Mouse (Mus musculus) CD4-positive helper T cell, adult 2 months (primary cell): ENCODE measurements at regions not wholly inside any gene's neighbourhood (a gene's known extent, or its start where the extent isn't known, plus 50 kb on each side); places are given as distances from the start of the nearest gene placed in this dataset.

Source experiments
- DNase-seq: peaks from one replicate; pipeline ENCODE4 v3.0.0-alpha.2; 2012; ENCODE audit warnings: low read depth, missing footprints, low spot score

- no peak for DNase-seq
Observed at GRCm38 (mm10) chr12:97921349-97922264, 337.7 kb downstream of the Galc start.

GRCm38 (mm10) chr12:97918416-97918815 lies 340.8 kb downstream of the Galc start:
- no peak for DNase-seq

GRCm38 (mm10) chr12:97915026-97915425 lies 344.2 kb downstream of the Galc start:
- DNase-seq: no peak

DNA sequence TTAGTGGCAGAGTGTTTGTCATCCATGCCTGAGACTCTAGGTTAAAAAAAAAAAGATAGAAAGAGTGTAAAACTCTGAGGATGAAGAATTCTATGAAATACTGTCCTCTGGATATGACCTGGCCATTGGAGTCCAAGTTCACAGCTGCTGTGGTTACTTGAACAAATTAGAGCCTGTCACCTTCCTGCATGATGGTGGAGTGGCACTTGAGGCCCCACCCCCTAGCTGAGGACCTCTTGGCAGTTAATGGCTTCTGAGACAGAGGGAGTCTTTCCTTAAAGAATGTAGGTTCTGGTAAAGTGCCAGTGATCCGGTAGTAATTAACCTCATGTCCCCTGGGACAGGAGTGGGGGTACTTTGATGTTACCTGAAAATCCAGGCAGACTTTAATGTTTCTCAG lies 346.5 kb downstream of the Galc start:
- no peak for DNase-seq

DNA sequence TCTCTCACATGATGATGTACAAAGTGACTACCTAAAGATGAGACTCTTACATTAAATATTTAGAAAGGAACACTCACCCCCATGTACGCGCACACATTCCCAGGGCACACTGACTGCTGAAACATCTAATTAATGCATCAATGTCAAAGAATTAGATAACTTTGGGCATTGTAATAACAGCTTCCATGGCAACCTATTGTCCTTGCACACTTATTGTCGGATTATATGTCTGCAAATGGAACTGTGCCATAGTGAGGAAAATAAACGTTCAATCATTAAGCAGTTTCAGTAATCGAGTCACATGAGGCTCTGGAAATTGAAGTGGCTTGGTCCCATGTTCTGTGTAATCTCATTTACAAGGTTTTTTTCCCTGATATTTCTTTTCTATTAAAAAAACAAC lies 360.0 kb downstream of the Galc start:
- DNase-seq: no peak

DNA sequence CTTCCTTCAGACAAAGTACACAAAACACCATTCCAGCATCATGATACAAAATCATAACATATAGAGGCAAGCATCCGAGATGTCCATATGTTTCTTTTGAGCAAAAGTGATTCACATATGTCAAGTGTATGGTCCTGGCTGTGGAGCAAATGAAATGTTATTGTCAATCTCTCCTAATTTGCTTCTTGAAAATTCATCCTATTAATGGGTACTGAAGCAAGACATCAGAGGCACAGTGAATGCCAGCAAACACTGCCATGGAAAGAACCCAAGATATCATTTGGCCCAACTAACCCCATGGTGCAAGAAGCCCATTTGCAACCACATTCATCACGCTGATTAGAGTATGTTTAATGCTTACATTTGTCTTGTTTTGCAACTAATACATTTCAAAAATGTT lies 361.1 kb downstream of the Galc start:
- no peak for DNase-seq

- no peak for DNase-seq
Observed at GRCm38 (mm10) chr12:97895981-97896380, 363.3 kb downstream of the Galc start.

GRCm38 (mm10) chr12:97888801-97889455 lies 370.3 kb downstream of the Galc start:
- DNase-seq: no peak

GRCm38 (mm10) chr12:97888291-97888800 lies 370.9 kb downstream of the Galc start:
- no peak for DNase-seq

- no peak for DNase-seq
Observed at GRCm38 (mm10) chr12:97882439-97882838, 376.8 kb downstream of the Galc start.

DNA sequence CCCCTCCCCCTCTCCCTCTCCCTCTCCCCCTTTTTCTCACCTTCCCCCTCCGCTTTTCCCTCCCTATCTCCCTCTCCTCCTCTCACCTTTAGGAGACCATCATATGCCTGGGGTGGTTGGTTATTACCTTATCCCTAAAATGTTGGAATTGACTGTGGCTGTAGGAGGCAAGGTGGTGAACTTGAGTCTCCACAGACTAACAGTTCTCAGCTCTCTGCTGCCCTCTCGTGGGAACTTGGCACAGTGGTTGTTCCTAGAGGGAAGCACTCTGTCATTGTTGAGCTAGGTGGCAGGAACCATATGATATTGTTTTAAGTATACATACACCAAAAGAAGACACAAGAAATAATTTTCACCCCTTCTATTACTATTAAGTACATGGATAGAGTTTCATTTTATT lies 386.9 kb downstream of the Galc start:
- DNase-seq: peak; percentile 2

DNA sequence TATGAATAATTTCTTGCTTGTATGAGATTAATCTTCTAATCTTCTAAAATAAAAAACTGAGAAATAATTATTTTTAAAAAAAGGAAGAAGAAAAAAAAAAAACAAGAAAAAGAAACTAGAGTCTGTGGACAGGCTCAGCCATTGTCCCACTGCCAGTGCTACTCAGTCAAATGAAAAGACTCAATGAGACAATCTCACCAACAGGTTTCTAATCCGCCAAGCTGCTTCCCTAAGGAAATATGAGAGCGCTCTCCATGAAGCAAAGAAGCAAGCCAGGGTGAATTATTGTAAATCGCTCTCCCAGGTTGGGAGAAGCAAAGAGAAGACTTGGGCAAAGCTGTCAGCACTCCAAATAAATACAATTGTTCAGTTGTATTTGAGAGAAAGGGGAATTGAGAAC lies 396.3 kb downstream of the Galc start:
- no peak for DNase-seq

DNA sequence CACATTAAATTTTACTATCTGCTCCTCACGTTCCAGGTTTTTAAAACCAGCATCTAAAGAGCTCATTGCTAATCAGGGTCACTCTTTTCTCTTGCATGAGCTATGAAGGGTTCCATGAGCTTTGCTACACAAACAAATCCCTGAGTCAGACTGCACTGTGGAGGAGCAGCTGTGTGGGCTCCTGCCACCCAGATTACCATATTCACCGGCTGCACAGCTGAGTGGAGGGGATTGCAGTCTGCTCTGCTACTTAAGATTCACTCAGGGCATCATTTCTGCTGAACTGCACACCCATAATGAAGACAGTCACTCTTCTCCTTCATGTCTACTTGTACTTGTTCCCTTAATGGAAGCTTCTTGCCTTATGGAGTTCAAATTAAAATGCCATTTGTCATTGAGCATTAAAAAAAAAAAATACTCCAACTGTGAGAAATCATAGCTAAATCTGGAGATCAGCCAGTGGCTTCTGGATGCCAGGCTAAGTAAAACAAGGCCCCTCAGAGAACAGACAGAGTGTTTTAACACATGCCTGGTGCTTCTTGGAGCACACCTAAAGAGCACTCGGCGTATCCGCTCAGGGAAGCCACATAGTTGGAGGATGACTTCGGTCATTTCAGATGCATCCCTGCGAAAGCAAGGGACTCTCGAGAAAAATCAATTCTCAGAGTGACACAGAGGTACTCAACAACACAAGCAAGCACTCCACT lies 422.9 kb downstream of the Galc start:
- no peak for DNase-seq

DNA sequence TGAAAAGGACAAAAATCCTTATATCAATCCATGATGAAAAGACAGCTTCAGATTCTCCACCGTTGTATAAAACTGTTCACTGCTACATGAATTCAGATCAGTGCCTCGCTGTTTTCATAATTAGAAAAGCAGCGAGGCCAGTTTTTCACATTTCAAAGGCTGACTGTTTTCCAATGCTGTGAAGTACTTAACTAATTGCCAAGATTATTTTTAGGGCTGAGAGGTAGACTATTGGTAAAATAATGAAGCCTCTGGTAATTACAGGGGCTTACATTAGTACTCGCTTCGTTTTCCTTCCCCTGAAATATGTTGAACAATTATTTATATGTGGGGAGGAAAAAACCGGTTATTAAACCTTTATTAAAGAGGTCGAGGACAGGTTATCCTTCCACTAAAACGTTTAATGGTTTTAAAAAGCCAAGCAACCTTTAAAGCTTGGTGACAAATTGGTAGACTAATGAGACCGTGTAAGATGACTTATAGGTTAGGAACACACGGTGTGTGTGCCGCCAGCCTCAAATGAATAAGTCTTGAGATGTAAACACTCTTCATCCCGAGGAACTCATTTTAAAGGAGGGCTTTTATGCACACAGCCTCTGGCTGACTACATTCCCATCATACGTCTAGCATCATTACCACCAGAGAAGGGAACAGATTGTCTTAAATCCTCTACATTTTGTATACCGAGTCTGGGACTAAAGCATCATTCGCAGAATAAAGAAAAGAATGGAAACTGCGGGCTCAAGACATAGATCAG lies 465.7 kb downstream of the Galc start:
- no peak for DNase-seq

- no peak for DNase-seq
Observed at GRCm38 (mm10) chr12:97783476-97783875, 475.8 kb downstream of the Galc start.

DNA sequence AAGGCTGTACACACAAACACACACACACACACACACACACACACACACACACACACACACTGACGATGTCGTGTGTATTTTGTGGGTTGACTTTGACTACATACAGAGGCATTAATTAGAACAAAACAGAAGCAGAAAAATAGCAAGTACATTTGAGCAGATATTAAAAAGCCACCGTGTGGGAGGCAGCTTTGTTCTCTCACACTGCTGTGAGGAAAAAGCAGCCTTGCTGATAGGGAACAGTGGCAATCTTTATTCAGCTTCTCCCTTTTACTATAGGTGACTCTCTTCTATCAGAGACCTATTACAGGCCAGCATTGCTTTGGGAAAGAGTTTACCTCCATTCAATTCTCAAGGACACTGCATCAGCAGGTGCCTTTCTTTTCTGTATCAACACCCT lies 500.1 kb downstream of the Galc start:
- DNase-seq: no peak

GRCm38 (mm10) chr12:97758624-97759023 lies 500.6 kb downstream of the Galc start:
- DNase-seq: no peak

- DNase-seq: no peak
Observed at GRCm38 (mm10) chr12:97750166-97750565, 509.1 kb downstream of the Galc start.

DNA sequence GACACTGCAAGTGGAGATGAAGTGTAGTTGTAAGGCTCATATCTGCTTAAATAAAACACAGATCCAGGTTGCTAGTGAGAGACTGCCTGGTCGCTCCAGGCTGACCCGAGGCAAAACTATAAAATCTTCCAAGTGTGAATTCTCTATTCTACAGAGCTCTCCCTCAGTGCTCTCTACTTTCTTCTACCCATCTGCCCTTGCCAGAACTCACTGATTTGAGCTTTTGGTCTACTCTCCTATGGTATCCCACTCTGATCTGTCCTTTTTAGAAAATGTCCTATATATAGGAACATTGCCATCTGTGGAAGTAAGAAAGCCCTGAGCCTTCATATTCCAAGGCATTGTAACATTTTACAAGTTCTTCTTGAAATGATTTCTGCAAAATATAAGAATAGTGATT lies 518.3 kb downstream of the Galc start:
- no peak for DNase-seq

DNA sequence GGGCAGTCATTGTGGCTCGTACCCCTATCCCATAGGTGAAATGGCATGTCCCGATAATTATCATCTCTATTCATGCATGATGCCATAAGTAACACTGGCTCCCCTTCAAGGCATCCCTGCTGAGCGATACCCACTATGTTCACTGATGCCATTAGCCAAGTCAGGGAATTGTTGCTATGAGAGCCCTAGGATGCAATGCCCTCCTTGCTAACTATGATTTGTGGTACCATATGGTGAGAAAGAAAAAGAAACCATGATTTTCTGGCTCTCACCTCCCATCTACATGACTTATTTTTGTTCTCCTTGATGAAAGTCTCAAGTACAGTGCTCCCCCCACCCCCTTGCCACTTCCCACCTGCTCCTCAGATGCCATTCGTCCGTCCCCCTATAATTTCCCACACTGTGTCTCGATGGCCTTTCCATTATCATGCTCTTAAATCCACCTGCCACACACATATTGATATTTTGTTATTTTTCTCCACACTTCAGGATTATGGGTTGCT lies 527.1 kb downstream of the Galc start:
- DNase-seq: no peak

- no peak for DNase-seq
Observed at GRCm38 (mm10) chr12:97720554-97720953, 538.7 kb downstream of the Galc start.
